Mouse (Mus musculus) lung, postnatal 14 days (tissue): Measurements from ENCODE around the gene Pzp.

Experiments
- DNase-seq: peaks from one replicate; pipeline ENCODE4 v3.0.0; 2021

Gene Pzp

GRCm38 (mm10) chr6:128526601-128527000, at the start of gene Pzp:
Gene Pzp (minus strand): TSS chr6:128526720.
- DNase-seq, result no peak

GRCm38 (mm10) chr6:128566589-128566988, 40.1 kb upstream of the Pzp start:
- DNase-seq, result no peak

- DNase-seq, result no peak
These were observed 27.5 kb upstream of the Pzp start for GRCm38 (mm10) chr6:128554049-128554448.

DNA sequence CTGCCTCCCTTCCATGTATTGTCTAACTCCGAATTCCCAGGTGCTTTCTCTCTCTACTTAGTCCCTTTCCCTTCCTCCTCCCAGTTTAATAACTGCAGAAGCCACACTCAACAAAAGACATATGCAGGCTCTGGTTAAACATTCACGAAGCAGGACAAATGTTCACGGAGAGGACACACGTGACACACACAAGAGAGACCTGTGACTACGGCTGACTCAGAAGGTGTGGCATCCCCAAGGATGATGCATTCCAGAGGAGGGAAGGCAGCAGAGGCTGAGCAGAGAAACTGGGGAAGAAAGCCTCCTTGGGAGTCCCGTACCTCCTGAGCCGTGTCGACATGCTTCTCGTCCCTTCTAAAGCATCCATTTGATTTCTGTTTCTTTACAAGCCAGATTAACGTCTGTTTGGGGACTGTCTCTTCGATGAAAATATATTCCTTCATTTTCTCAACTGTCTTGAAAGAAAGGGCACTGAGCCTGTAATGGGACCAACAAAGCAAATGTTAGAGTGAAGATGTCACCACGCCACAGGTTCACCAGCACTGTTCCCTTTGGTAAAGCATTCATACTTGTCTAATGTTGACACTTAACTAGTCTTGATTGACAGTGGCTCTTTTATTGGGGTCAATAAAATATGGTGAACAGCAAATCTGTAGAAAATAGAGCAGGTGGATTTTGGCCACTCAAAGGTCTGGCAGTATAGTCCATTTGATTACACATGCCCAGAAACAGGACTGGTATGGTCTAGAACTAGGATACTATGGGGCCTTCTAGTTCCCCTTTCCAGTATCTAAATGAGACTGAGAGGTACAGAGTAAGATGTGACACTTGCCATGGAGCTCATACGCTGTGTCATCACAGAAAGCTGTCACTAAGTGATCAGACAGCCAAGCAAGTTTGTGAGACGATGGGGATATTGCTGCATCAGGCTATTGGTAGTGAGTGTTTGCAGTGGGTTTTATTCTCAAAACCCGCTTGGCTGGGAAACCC, 23.2 kb upstream of the Pzp start:
- DNase-seq, result no peak

DNA sequence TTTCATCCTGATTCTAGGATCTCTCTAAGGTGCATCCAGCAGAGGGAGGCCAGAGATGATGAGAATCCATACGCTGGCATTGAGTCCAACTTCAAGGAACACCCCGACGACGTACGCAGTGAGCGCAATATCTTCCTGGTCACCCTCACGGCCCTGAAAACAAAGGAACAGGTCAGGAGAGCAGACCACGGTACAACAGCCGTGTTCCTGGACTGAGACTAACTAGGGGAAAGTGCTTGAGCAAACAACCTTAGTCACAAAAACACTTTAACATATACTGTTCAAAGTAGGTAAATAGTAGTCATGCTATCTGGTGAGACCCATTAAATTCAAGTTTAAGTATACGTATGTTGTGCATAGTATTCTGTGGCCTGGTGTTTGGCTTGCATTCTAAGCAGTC, 22.0 kb upstream of the Pzp start:
- DNase-seq, result no peak

DNA sequence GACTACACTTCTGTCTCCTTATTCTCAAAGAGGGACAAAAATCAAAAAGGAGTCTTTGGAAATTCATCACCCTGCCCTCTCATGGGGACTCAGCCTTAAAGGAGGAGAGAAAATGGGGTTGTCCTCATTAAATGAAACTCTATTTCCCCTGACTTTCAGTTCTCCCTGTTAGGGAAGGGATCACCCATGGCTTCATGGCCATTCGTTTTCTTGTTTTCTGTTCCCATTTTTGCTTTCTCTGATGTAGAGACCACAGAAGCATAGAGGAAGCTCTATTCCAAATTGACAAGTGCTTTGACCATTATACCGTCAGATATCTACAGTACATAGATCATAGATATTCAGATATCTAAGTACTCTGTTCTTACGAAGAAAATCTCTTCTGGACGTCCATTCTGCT, 18.9 kb upstream of the Pzp start:
- DNase-seq, result no peak

DNA sequence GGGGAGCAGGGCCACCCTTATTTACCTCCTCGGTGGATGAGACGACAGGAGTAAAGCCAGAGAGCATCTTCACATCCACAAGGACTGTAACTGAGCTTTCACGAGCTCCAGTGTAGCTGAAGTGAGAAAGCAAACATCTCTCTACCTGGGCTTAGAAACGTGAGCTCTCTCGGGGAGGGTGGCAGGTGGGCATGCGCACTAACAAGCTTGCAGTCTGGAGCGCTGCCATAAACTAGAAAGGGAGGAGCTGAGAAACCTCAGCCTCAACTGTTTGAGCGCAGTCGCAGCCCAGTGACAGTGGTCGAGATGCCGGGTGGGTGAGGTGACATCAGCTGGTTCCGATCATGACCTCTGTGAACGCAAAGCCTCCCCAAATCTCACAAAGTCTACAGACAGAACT, 16.7 kb upstream of the Pzp start:
- peak; percentile 42 for DNase-seq

DNA sequence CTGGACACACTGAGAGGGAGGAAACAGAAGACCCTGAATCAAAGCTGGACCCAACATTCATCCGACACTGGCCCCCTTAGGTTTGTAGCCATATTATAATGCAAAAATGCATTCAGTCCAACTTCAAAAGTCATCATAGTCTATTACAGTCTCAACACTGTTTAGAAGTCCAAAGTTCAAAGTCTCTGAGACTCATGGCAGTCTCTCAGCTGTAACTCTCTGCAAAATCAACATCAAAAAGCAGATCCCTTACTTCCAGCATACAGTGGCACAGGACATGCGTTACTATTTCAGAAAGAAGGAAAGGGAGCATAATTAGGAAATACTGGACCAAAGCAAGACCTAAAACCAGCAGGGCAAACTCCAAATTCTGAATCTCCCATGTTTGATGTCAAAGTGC, 8.7 kb upstream of the Pzp start:
- DNase-seq, result no peak

DNA sequence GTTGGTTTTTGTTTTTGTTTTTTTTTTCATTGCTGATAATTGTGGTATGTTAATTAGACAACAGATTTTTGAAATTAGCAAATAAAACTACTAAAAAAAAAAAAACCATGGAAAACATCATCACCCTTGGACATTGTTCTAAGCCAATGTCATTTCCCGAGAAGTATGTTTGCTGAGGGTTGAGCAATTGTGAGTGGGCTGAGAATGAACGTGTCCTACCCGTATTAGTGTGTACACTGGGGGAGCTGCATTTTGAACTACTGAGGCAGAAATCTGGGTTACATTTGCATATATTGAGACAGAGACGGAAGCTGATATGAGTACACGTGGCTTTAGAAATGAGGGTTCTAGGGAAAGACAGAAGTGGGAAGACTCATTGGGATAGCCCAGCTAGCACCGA, 6.8 kb upstream of the Pzp start:
- no peak for DNase-seq

- peak; percentile 7 for DNase-seq
These were observed 6.2 kb upstream of the Pzp start for GRCm38 (mm10) chr6:128532701-128533100.

GRCm38 (mm10) chr6:128528491-128528890, 2.0 kb upstream of the Pzp start:
- DNase-seq, result no peak

DNA sequence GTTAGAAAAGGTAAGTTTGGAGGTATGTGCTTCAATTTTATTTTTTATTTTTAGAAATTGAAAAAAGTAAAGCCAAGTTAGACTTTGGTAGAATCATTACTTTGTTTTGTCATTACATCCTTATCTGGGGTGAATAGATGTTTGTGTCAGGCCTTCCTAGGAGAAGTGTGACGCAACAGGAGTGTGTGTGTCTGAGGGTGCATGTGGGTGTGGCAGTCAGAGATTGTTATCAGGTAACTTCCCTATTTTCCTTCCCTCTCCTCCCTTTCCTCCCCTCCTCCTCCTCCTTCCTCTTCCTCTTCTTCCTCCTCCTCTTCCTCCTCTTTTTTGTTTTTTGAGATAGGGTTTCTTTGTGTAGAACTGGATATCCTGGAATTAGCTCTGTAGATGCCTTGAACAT, 590 bp upstream of the Pzp start:
- DNase-seq, result no peak

GRCm38 (mm10) chr6:128525801-128526200, 719 bp downstream of the Pzp start:
- DNase-seq, result no peak

- DNase-seq, result no peak
These were observed 3.2 kb downstream of the Pzp start for GRCm38 (mm10) chr6:128523360-128523759.

- no peak for DNase-seq
These were observed 7.4 kb downstream of the Pzp start for GRCm38 (mm10) chr6:128519159-128519558.

DNA sequence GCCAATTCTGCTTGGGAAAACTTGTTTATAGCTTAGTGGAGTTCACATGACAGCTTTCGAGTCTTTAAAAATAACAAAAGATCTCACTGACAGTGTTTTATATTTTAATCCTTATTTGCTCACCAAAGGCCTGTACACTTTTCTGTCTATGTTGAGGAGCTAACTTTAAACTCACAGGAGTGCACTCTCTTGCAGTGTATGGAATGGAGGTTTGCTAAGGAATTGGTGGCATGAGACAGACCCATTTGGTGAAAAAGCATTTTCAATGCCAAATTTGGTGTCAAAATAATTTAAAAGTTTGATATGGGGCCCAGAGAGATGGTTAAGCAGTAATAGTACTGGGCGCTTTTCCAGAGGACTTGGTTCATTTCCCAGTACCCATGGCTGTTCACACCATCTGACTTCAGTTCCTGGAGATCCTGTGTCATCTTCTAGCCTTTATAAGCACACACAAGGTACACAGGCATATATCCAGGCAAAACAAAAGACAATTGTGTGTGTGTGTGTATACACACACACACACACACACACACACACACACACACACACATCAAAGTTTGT, 20.8 kb downstream of the Pzp start:
- no peak for DNase-seq

DNA sequence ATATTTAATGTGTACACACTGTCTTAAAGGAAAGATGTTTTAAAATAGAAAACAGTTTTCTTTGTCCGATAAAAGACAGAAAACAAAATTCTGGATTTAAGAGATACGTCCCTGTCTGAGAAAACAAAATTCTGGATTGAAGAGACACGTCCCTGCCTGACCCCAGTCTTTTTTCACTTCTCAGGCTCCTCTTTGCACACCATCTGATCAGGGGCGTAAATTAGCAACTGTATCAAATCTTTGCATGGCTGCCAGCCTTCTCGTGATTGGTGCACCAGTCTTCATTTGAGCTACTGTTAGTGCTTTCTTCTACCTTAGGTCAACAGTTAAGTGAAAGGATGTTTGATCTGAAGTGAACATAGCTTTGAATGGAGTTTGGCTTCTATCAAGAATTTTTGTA, 21.8 kb downstream of the Pzp start:
- DNase-seq, result no peak

DNA sequence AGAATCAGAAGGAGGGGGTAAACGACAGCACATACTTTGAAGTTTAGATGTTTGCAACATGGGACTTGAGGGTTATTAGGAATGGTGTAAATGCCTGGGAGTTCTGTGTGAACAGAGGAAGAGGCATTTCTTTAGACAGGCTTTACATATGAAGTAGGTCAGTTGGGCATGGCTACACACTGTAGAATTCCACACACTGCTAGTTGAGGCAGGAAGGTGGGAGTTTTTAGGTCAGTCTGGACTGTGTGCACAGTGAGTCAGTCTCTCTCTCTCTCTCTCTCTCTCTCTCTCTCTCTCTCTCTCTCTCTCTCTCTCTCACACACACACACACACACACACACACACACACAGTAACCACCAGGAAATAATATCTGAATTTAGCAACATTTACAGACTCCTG, 31.2 kb downstream of the Pzp start:
- DNase-seq, result no peak

DNA sequence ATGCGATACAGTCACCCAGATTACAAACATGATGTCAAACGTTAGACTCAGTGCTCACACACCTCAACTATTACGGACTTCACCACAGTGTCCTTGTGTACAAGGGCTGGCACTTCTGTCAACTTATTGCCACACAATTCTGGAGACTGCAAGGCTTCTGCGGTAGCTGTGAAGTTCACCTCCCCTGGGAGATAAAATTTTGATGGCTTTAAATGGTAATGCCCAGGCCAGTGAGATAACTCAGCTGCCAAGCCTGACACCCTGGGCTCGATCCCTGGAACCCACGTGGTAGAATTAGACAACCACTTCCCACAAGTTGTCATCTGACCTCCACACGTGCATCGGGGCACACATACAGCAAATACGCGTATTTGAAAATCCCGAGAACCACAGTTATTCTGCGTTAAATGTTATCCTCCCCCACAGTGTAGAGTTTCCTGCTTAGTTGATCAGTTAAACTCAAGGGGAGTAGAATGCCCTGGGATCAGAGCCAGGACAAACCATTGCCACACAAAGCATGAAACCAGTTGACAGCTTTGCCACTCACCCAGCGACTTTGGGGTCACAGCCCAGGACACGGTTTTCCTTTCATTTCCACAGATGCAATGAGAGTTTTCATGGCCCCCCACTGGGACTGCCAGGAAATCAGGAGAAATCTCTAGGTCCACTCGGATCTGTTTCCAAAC, 31.7 kb downstream of the Pzp start:
- peak; percentile 31 for DNase-seq

- DNase-seq, result no peak
These were observed 34.6 kb downstream of the Pzp start for GRCm38 (mm10) chr6:128491916-128492315.

DNA sequence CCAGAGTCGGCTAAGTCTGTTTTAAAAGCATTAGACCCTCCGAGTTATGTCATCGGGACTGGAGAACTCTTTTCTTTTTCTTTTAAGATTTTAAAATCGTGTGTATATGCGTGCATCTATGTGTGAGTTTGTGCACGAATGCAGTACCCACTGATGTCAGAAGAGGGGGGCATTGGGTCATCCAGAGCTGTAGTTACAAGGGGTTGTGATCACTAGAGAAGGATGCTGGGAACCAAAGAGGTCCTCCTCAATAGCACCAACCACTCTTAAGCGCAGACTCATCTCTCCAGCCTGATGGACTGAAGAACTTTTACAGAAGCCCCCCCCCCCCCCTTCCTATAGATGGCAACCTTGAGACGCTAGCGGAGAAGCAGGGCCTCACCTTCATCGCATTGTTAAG, 36.4 kb downstream of the Pzp start:
- DNase-seq, result no peak

GRCm38 (mm10) chr6:128487736-128488135, 38.8 kb downstream of the Pzp start:
- DNase-seq, result no peak

DNA sequence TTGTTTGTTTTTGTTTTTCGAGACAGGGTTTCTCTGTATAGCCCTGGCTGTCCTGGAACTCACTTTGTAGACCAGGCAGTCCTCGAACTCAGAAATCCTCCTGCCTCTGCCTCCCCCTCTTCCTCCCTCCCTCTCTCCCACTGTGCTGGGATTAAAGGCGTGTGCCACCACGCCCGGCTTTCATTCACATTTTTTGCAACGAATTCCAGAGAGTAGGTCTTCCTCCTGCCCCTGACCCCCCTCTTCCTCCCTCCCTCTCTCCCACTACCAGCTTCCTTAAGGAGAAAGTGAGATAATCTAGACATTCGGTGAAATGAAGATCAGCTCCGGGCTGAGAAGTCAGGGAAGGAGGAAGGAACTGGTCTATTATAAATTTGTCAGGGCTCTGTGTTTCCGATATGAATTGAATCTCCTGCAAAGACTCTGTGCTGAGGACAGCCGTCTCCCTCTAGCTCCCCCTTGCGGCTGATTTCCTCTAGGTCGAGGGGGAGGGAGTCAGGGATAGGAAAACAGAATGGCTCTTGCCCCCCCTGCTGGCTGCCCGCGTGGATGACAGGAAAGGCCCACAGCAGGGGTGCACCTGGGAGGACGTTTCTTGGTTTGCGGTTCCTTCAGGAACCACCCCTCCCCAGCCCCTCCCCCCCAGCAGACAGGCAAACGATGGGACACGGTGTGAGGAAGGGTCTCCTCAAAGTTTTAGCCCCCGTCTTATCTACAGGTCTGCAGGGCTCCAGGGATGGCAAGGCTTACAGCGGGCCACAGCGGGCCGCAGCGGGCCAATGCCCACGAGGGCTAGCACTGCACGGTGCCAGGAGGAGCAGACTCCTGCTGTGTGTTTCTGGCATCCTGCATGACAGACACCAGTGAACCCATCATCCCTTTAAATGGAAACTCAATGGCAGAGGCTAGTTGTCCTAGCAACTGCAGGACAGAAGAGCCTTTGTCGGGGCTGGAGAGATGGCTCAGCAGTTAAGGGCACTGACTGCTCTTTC, 46.8 kb downstream of the Pzp start:
- peak; percentile 99 for DNase-seq
